Mouse (Mus musculus) megakaryocyte-erythroid progenitor cell, adult 5 weeks (primary cell): ENCODE measurements around the gene Tcea2. TPM values are rescaled to one million over a fixed set of nuclear protein-coding genes. Genes with fewer than 3 reads are reported as not detected.

Experiments
- polyA plus RNA-seq: library from polyadenylated mRNA; stranded (reverse); fragments of >175 nt; gene quantifications from 2 replicates; pipeline ENCODE4 v1.2.3, GENCODE M21; 2012

Gene Tcea2
- polyA plus RNA-seq: 9.2 and 9.4 TPM in 2 replicates

DNA sequence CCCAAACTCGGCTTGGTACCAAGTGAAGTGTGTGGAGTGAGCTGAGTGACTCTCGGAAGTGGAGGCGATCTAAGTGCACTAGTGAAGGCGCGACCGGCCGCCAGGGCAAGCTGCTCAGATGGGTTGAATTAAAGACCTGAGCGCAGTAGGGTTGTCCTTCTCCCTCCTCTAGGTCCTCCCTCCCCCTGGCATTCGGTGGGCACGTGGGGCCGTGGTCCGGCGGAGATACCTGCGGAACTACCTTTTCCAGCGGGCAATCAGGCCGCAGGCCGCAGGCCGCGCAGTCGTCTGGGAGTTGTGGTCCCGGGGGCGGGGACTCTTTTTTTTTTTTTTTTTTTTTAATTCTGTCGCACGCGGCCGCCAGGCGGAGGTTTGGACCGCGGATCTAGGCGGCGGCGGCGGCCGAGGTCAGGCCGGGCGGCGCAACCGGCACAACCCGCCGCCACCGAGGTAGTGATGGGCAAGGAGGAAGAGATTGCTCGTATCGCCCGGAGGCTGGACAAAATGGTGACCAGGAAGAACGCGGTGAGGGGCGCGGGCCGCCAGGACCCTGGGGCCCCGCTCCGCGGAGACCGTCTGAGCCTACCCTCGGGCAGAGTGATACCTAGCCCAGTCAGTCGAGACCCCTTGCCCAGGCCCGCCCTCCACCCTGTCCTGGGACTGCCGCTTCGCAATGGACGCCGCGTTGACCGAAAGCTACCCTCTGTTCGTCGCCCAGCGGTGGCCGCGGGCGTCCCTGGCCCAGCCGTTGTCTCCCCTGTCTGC is at the start of gene Tcea2:
Gene Tcea2, plus strand, starts transcription at position 360 of the 765 bp plus-strand sequence.

DNA sequence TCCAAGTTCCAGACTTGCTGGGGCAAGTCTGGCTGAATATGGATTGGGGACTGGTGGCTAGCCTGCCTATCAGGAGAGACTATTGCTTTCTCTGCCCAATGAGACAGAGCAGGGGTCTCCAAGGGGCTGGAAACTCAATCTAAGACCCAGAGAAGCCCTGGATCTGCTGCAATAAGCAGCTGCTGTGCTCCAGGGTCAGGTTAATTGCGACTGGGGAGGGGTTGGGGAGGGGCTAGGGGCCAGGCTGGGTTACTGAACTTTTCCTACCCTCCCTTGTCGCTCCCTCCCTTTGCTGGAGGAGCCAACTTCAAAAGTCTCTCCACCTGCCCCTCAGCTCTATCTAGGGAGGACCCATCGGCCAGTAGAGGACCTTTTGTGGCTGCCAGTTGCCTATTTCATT is 23.4 kb upstream of the Tcea2 start, which contains the start of gene Gm29797:
Gene Gm29797, plus strand, starts transcription at position 301 of the 400 bp plus-strand sequence.

DNA sequence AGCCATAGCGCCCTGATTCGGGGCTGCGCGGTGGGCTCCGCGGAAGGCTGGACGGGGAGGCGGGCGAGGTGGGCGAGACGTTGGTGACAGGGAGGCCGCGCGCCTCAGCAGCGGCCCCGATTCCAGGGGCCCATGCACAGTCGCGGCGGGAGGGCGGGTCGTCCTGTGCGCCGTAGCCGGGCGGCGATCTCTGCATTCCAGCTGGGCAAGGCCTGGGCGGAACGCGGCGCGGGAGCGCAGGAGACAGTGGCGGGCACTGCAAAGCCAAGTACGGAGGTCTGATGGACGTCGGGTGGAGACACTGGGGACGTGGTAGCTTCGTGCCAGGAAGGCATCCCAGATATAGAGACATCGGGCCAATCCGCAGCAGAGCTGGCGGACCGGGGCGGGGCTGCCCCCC is 8.8 kb upstream of the Tcea2 start, which contains the start of gene Sox18:
Gene Sox18, minus strand, starts transcription at position 315 of the 400 bp plus-strand sequence.

DNA sequence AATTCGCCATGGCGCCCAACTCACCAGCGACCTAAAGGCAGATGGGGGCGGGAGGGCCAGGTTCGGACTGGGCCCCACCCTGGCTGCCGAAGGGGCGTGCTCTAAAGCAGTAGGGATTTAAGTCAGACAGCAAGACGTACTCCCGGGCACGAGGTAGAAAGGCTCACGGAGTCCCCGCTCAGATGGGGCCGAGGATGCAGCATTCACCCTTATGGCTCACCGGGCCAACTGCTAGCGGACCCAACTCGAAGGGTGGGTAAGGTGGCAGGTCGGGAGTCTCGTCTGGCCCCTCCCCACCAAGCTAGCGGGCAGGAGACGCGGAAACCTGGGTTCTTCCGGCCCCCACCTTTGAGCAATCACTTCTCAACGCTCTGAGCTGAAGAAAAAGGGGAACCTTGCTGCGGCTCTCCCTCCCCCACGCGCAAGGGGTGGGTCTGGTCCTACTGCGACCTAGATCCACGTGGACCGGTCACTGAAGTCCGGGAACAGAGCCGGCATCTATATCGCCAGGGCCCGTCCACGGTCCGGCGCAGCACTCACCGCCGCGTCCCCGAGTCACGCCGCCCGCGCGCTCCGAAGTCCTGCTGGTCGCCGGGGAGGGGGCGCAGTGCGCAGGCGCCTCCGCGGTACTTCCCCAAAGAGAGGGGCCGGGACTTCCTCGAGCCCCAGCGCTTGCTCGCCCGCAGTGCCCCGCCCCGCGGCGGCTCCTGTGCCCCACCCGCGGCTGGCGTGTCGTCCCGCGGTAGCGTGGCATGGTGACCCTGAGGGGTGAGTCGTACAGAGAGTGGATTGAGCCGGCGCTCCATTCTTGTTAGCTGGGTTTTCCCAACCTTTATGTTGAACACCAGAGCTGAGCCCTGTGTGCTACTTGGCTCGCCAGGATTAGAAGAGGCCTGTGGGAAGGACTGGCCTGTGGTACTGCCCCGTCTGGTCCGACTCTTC is 13.5 kb downstream of the Tcea2 start, which contains the start of gene Rgs19:
Gene Rgs19, minus strand, starts transcription at position 639 of the 942 bp plus-strand sequence.

DNA sequence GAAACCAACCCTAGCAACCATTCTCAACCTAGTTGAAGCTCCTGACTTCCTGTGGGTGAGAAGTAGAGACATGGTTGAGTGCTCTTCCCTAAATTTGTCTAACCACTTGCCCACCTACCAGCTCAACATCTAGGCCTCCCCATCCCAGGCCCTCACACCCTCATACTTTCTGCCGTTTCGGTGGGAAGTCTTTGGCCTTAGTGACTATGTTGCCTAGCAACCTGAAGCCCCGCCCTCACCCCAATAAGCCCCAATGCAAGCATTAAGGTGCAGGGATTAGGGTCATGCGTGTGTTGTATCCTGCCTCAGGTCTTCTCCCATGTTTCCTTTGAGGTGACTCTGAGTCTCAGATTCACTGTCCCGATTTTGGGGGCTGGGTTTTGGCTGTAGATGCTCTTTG is 18.1 kb downstream of the Tcea2 start, which contains the start of gene Lkaaear1:
Gene Lkaaear1, minus strand, starts transcription at position 202 of the 400 bp plus-strand sequence.

DNA sequence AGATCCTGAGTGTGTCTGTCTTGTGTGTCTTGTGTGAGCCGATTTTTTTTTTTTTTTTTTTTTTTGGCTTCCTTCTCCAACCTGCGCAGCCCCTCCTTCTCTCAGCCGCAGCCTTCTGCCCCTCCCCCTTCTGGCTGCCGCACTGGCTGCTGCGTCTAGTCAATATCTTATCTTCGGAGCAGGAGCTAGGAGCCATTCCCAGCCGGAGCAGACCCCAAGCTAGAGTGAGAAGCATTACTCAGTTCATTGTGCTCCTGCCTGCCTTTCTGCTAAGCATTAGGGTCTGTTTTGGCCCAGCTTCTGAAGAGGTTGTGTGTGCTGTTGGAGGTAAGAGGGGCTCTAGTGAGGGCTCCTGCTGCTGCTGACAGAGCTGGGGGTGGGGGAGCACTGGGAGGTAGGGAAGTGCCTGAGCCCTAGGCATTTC is 34.8 kb downstream of the Tcea2 start, which contains the start of gene Oprl1:
Gene Oprl1, plus strand, starts transcription at position 114 of the 424 bp plus-strand sequence.

Other genes starting within 250 kb of the Tcea2 start
- gene Zbtb46, start 220.9 kb upstream of the Tcea2 start, polyA plus RNA-seq: 1.3 and 2.0 TPM in 2 replicates
- gene Abhd16b, start 187.1 kb upstream of the Tcea2 start, polyA plus RNA-seq: 0.03 and 0.05 TPM in 2 replicates
- gene Tpd52l2, start 183.2 kb upstream of the Tcea2 start, polyA plus RNA-seq: 51.1 and 51.3 TPM in 2 replicates
- gene Dnajc5, start 159.8 kb upstream of the Tcea2 start, polyA plus RNA-seq: 27.2 and 29.7 TPM in 2 replicates
- 68.5 and 70.4 TPM in 2 replicates for gene Uckl1, start 95.4 kb upstream of the Tcea2 start, polyA plus RNA-seq
- gene Prpf6, start 88.4 kb upstream of the Tcea2 start, polyA plus RNA-seq: 14.2 and 19.5 TPM in 2 replicates
- 83.7 and 124 TPM in 2 replicates for gene Zfp512b, start 87.5 kb upstream of the Tcea2 start, polyA plus RNA-seq
- 6.1 and 6.3 TPM in 2 replicates for gene Samd10, start 81.1 kb upstream of the Tcea2 start, polyA plus RNA-seq
- 0.12 TPM in 1 of 2 replicates, not detected in the other for gene Gm29797, start 23.3 kb upstream of the Tcea2 start, polyA plus RNA-seq
- gene Sox18, start 8.7 kb upstream of the Tcea2 start, polyA plus RNA-seq: 0.35 and 0.37 TPM in 2 replicates
- gene Rgs19, start 13.7 kb downstream of the Tcea2 start, polyA plus RNA-seq: 163 and 195 TPM in 2 replicates
- gene Lkaaear1, start 18.1 kb downstream of the Tcea2 start, polyA plus RNA-seq: not detected in 2 replicates
- gene Oprl1, start 34.7 kb downstream of the Tcea2 start, polyA plus RNA-seq: not detected in 2 replicates
- 0.01 and 0.04 TPM in 2 replicates for gene Myt1, start 83.0 kb downstream of the Tcea2 start, polyA plus RNA-seq
- 9.0 and 10.7 TPM in 2 replicates for gene Pcmtd2, start 157.5 kb downstream of the Tcea2 start, polyA plus RNA-seq
- 1.1 and 3.5 TPM in 2 replicates for gene Polr3k, start 184.0 kb downstream of the Tcea2 start, polyA plus RNA-seq